Mouse (Mus musculus) limb, embryonic 14.5 days (tissue): ENCODE data around the gene Ces2h. TPM values are rescaled to one million over a fixed set of nuclear protein-coding genes. Genes with fewer than 3 reads are reported as not detected.

Source experiments
- ATAC-seq: fragments of 200-750 bp; cut with Nextera tagmentation; 2 replicates; pipeline ENCODE4 v1.8.0; 2017; ENCODE audit warnings: low read depth, moderate number of reproducible peaks, moderate TSS enrichment; ENCODE audit not compliant: low FRiP score
- DNase-seq: peaks from one replicate; pipeline ENCODE4 v3.0.0-alpha.2; 2015; ENCODE audit warnings: low spot score
- H3K27ac ChIP-seq: fragments of 300-500 bp; sonication (generic); replicated peaks from 2 replicates; pipeline ENCODE4 v1.5.1; 2014; ENCODE audit warnings: low read depth, mild to moderate bottlenecking, low read length, moderate library complexity, mixed read lengths
- H3K27me3 ChIP-seq: fragments of 300-500 bp; sonication (generic); 2 replicates; pipeline ENCODE4 v1.6.1; 2014; ENCODE audit warnings: low read length, mixed read lengths; ENCODE audit not compliant: control insufficient read depth, insufficient read depth
- H3K36me3 ChIP-seq: fragments of 300-500 bp; sonication (generic); 2 replicates; pipeline ENCODE4 v1.6.1; 2014; ENCODE audit warnings: mild to moderate bottlenecking, low read length, moderate library complexity, mixed read lengths; ENCODE audit not compliant: control insufficient read depth, insufficient read depth
- H3K4me1 ChIP-seq: fragments of 300-500 bp; sonication (generic); 2 replicates; pipeline ENCODE4 v1.6.1; 2014; ENCODE audit warnings: antibody characterized with exemption, low read length, mixed read lengths; ENCODE audit not compliant: control insufficient read depth, insufficient read depth
- H3K4me2 ChIP-seq: fragments of 300-500 bp; sonication (generic); replicated peaks from 2 replicates; pipeline ENCODE4 v1.6.1; 2014; ENCODE audit warnings: low read depth, mild to moderate bottlenecking, low read length, moderate library complexity; ENCODE audit not compliant: severe bottlenecking
- H3K4me3 ChIP-seq: fragments of 300-500 bp; sonication (generic); replicated peaks from 2 replicates; pipeline ENCODE4 v1.5.1; 2014; ENCODE audit warnings: low read length
- H3K9ac ChIP-seq: fragments of 300-500 bp; sonication (generic); 2 replicates; pipeline ENCODE4 v1.6.1; 2014; ENCODE audit warnings: mild to moderate bottlenecking, low read depth, low read length, moderate library complexity; ENCODE audit not compliant: severe bottlenecking
- H3K9me3 ChIP-seq: fragments of 300-500 bp; sonication (generic); 2 replicates; pipeline ENCODE4 v1.6.1; 2016; ENCODE audit warnings: low read length; ENCODE audit not compliant: control insufficient read depth
- POLR2A ChIP-seq: fragments of 200-500 bp; IDR thresholded peaks from 2 replicates; pipeline ENCODE4 v1.8.0; 2012; ENCODE audit warnings: inconsistent platforms, mild to moderate bottlenecking, moderate library complexity, borderline replicate concordance; ENCODE audit not compliant: insufficient read depth, insufficient read length; ENCODE audit errors: extremely low read depth
- WGBS: fragments of 180-500 bp; shearing (Covaris S2); extraction: QIAGEN DNeasy Blood & Tissue Kit; methylation state at CpG from one replicate; pipeline ENCODE4 v1.1.7; 2014; 5-methylcytosine and 5-hydroxymethylcytosine counted together
- polyA plus RNA-seq, 2 experiments: library from polyadenylated mRNA; depleted of rRNA in 1 of 2; stranded (reverse) in 1 of 2; unstranded in 1 of 2; fragments of >200 nt; fragmentation: Nextera tagmentation in 1 of 2; extraction: Ambion mirVana in 1 of 2; gene quantifications; 2 replicates each; pipeline versions ENCODE4 v1.2.1 to v1.2.3; 2012 to 2014

Ces2h gene
- polyA plus RNA-seq, 2 experiments: not detected

- Histone ChIP-seq H3K4me3 (no peak overlapping the region), H3K27me3 (no peaks in the 10 kb centered on the region), H3K9me3 (no peaks in the 10 kb centered on the region), H3K27ac (no peak overlapping the region), H3K4me2 (no peak overlapping the region), H3K4me1 (no peaks in the 10 kb centered on the region), H3K9ac (no peak overlapping the region), H3K36me3 (no peaks in the 10 kb centered on the region)
- DNase-seq (no peak), ATAC-seq (no peak)
- 75% methylated on average over 6 of the region's 6 CpGs for WGBS
- no peak for TF ChIP-seq POLR2A
Measured at GRCm38 (mm10) chr8:104998191-104998590, 2.5 kb upstream of the Ces2h start.

- no peak overlapping the region for H3K27ac ChIP-seq
- TF ChIP-seq POLR2A: no peak
- H3K4me2 ChIP-seq: no peak overlapping the region
- no peaks in the 10 kb centered on the region for H3K36me3 ChIP-seq
- no peaks in the 10 kb centered on the region for H3K9me3 ChIP-seq
- no peaks in the 10 kb centered on the region for H3K27me3 ChIP-seq
- no peak overlapping the region for H3K9ac ChIP-seq
- no peak overlapping the region for H3K4me3 ChIP-seq
- DNase-seq (no peak), ATAC-seq (no peak)
- H3K4me1 ChIP-seq: no peaks in the 10 kb centered on the region
- 83% methylated on average over 6 of the region's 6 CpGs for WGBS
Measured at GRCm38 (mm10) chr8:104999183-104999582, 1.5 kb upstream of the Ces2h start.

- 91% methylated on average over 2 of the region's 2 CpGs for WGBS
- DNase-seq (no peak), ATAC-seq (no peak)
- Histone ChIP-seq H3K27me3 (no peaks in the 10 kb centered on the region), H3K4me1 (no peaks in the 10 kb centered on the region), H3K9ac (no peak overlapping the region), H3K4me3 (no peak overlapping the region), H3K4me2 (no peak overlapping the region), H3K9me3 (no peaks in the 10 kb centered on the region), H3K27ac (no peak overlapping the region), H3K36me3 (no peaks in the 10 kb centered on the region)
- TF ChIP-seq POLR2A: no peak
Measured at GRCm38 (mm10) chr8:105010000-105010399, 9.3 kb downstream of the Ces2h start.

- no peak overlapping the region for H3K9ac ChIP-seq
- no peak overlapping the region for H3K4me2 ChIP-seq
- TF ChIP-seq POLR2A: no peak
- no peak overlapping the region for H3K4me3 ChIP-seq
- ATAC-seq (no peak), DNase-seq (no peak)
- 77% methylated on average over 12 of the region's 12 CpGs for WGBS
- H3K27me3 ChIP-seq: no peaks in the 10 kb centered on the region
- no peak overlapping the region for H3K27ac ChIP-seq
- no peaks in the 10 kb centered on the region for H3K4me1 ChIP-seq
- H3K36me3 ChIP-seq: no peaks in the 10 kb centered on the region
- H3K9me3 ChIP-seq: no peaks in the 10 kb centered on the region
Measured at GRCm38 (mm10) chr8:105011136-105011535, 10.5 kb downstream of the Ces2h start.

- Histone ChIP-seq H3K9me3 (no peaks in the 10 kb centered on the region), H3K36me3 (no peaks in the 10 kb centered on the region), H3K27ac (no peak overlapping the region), H3K4me2 (no peak overlapping the region), H3K4me1 (no peaks in the 10 kb centered on the region), H3K9ac (no peak overlapping the region), H3K27me3 (no peaks in the 10 kb centered on the region), H3K4me3 (no peak overlapping the region)
- WGBS: 86% methylated on average over 5 of the region's 5 CpGs
- DNase-seq: no peak
- no peak for TF ChIP-seq POLR2A
- no peak for ATAC-seq
Measured at GRCm38 (mm10) chr8:105014391-105014790, 13.7 kb downstream of the Ces2h start.

- Histone ChIP-seq H3K27me3 (no peaks in the 10 kb centered on the region), H3K27ac (no peak overlapping the region), H3K4me3 (no peak overlapping the region), H3K36me3 (no peaks in the 10 kb centered on the region), H3K9me3 (no peaks in the 10 kb centered on the region), H3K4me1 (no peaks in the 10 kb centered on the region), H3K9ac (no peak overlapping the region), H3K4me2 (no peak overlapping the region)
- DNase-seq (no peak), ATAC-seq (no peak)
- WGBS: 88% methylated on average over 1 of the region's 1 CpGs
- TF ChIP-seq POLR2A: no peak
Measured at GRCm38 (mm10) chr8:105021954-105022353, 21.3 kb downstream of the Ces2h start.
